Mouse (Mus musculus) limb, embryonic 12.5 days (tissue): ENCODE measurements around the gene Sbno1. TPM values are rescaled to one million over a fixed set of nuclear protein-coding genes. Genes with fewer than 3 reads are reported as not detected.
A peak's percentile ranks its signal among the peaks of the same experiment; 100 is the strongest.

Experiments used
- ATAC-seq: fragments of 200-750 bp; cut with Nextera tagmentation; 2 replicates; pipeline ENCODE4 v1.8.0; 2017; ENCODE audit warnings: low read depth, moderate TSS enrichment; ENCODE audit not compliant: insufficient number of reproducible peaks, insufficient read depth, low FRiP score, low TSS enrichment
- H3K27ac ChIP-seq: fragments of 300-500 bp; sonication (generic); 2 replicates; pipeline ENCODE4 v1.5.1; 2016; ENCODE audit warnings: mild to moderate bottlenecking, moderate library complexity
- H3K27me3 ChIP-seq: fragments of 300-500 bp; sonication (generic); 2 replicates; pipeline ENCODE4 v1.6.1; 2016; ENCODE audit warnings: mild to moderate bottlenecking, moderate library complexity
- H3K36me3 ChIP-seq: fragments of 300-500 bp; sonication (generic); 2 replicates; pipeline ENCODE4 v1.6.1; 2016; ENCODE audit warnings: mild to moderate bottlenecking, moderate library complexity
- H3K4me1 ChIP-seq: fragments of 300-500 bp; sonication (generic); replicated peaks from 2 replicates; pipeline ENCODE4 v1.6.1; 2016
- H3K4me2 ChIP-seq: fragments of 300-500 bp; sonication (generic); 2 replicates; pipeline ENCODE4 v1.6.1; 2016; ENCODE audit warnings: mild to moderate bottlenecking, moderate library complexity
- H3K4me3 ChIP-seq: fragments of 300-500 bp; sonication (generic); replicated peaks from 2 replicates; pipeline ENCODE4 v1.5.1; 2016; ENCODE audit warnings: mild to moderate bottlenecking
- H3K9ac ChIP-seq: fragments of 300-500 bp; sonication (generic); replicated peaks from 2 replicates; pipeline ENCODE4 v1.6.1; 2016; ENCODE audit warnings: mild to moderate bottlenecking, moderate library complexity
- H3K9me3 ChIP-seq: fragments of 300-500 bp; sonication (generic); 2 replicates; pipeline ENCODE4 v1.6.1; 2016; ENCODE audit warnings: mild to moderate bottlenecking, moderate library complexity
- WGBS: fragments of 180-500 bp; shearing (Covaris S2); methylation state at CpG from one replicate; pipeline ENCODE4 v1.1.7; 2016; 5-methylcytosine and 5-hydroxymethylcytosine counted together
- microRNA-seq: library from miRNA; unstranded; fragments of <30 nt; microRNA quantifications from one replicate; pipeline ENCODE4, GENCODE M21; 2017
- polyA plus RNA-seq: library from polyadenylated mRNA; unstranded; fragments of >200 nt; fragmentation: Nextera tagmentation; extraction: Ambion mirVana; gene quantifications from 2 replicates; pipeline ENCODE4 v1.2.1, GENCODE M21; 2016

Gene Sbno1
- polyA plus RNA-seq, 1 experiment from 2014 or later: 109 TPM

- WGBS: 90% methylated on average over 6 of the region's 6 CpGs
- no peak overlapping the region for H3K4me3 ChIP-seq
- ATAC-seq: no peak
- no peaks in the 10 kb centered on the region for H3K9me3 ChIP-seq
- H3K36me3 ChIP-seq: peaks cover 2% of the 10 kb centered on the region; the same call in 1 of the 2 replicates
- H3K4me2 ChIP-seq: no peak overlapping the region
- H3K27ac ChIP-seq: no peak overlapping the region
- H3K9ac ChIP-seq: no peak overlapping the region
- peaks cover 14% of the 10 kb centered on the region for H3K4me1 ChIP-seq
- no peaks in the 10 kb centered on the region for H3K27me3 ChIP-seq
These were observed 95.7 kb downstream of the Sbno1 start for GRCm38 (mm10) chr5:124330086-124330485.

DNA sequence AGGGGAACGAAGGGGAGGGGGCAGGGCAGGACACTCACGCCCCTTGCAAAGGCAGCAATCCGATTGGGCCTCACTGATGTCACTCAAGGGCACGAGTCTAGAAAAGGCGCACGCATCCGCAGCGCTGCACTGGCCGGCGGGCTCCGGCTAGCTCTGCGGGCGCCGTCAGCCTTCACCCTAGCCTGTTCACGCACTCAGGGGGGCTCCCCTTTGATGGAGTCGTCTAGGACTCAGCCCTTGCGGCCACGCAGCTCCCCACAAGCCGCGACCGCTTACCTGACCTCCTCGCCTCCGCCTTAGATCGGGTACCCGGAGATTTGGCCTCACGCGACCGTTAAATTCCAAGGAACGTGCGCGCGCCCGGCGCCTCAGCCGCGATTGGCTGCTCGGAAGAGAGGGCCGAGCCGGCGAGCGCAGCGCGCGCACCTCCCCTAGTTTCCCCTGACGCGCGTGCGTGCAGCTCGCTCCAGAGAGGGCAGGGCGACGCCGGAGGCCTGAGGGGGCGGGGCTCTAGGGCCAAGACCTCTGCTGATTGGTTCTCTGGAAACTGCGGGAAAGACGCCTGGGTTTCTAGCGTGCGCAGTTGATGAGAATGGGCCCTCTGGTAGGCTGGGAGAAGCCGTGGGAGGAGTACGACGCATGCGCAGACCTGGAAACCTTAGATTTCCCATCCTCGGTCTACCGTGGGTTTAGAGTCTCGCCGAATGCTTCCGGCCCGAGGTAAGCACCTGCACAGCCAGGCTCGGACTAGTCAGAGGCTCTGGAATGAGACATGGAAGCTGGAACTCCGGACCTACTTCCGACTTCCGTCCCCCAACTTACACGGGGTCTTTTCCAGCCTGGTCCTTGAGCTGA is 98.1 kb downstream of the Sbno1 start, which contains the start of the genes Mphosph9 and 2810006K23Rik:
Gene Mphosph9 (minus strand): TSS at position 463 of the 855 bp plus-strand sequence.
Gene 2810006K23Rik (plus strand): TSS at position 580 of the 855 bp plus-strand sequence.
- Histone ChIP-seq H3K9me3 (no peaks in the 10 kb centered on the region), H3K4me2 (peak within 1 kb of the TSS; percentile 74), H3K9ac (peak within 1 kb of the TSS; percentile 77), H3K4me1 (peaks cover 14% of the 10 kb centered on the region), H3K36me3 (peaks cover 16% of the 10 kb centered on the region), H3K27ac (peak within 1 kb of the TSS; percentile 97), H3K4me3 (peak within 1 kb of the TSS; percentile 69), H3K27me3 (no peaks in the 10 kb centered on the region)
- peak; percentile 98 for ATAC-seq
- WGBS: under 1% methylated on average over 72 of the region's 72 CpGs

DNA sequence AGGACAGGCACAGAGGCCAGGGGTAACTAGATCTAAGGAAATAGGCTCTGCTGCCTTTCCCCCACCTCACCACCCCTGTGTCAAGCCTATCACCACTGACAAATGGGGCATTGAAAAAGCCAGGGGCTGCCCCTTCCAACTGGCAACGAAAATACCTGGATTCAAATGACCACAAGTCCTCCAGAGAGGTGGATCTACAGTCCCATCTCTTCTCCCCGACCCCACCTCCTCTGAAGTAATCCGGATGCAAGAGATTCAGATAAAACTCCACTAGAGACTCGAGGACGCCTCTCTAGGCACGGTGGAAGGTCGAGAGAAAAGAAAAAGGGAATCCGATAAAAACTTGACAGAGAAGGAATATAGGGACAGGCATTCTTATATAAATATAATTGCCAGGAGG is 99.0 kb downstream of the Sbno1 start:
- Histone ChIP-seq H3K4me1 (peaks cover 14% of the 10 kb centered on the region), H3K36me3 (peaks cover 22% of the 10 kb centered on the region), H3K27me3 (no peaks in the 10 kb centered on the region), H3K4me2 (peak overlapping the region; percentile 70), H3K27ac (peak overlapping the region; percentile 97), H3K9ac (peak overlapping the region; percentile 77), H3K9me3 (no peaks in the 10 kb centered on the region), H3K4me3 (peak overlapping the region; percentile 69)
- ATAC-seq: no peak
- WGBS: 13% methylated on average over 8 of the region's 8 CpGs

Small RNA genes lying within 50 kb of the gene (microRNA-seq; reads per million reads assigned to microRNA genes)
- gene Gm27486: 0.70 reads per million

Other genes with a start within 250 kb of the Sbno1 start
- 3.1 and 3.6 TPM in 2 replicates for gene Pitpnm2, start 176.2 kb downstream of the Sbno1 start, polyA plus RNA-seq
- 18.8 and 19.7 TPM in 2 replicates for gene Mphosph9, start 98.0 kb downstream of the Sbno1 start, polyA plus RNA-seq
- gene 2810006K23Rik, start 97.9 kb downstream of the Sbno1 start, polyA plus RNA-seq: 15.8 and 17.2 TPM in 2 replicates
- 68.4 and 218 TPM in 2 replicates for gene Cdk2ap1, start 62.9 kb downstream of the Sbno1 start, polyA plus RNA-seq
- gene Kmt5a, start 13.9 kb upstream of the Sbno1 start, polyA plus RNA-seq: 49.8 and 60.6 TPM in 2 replicates
- gene Rilpl2, start 52.4 kb upstream of the Sbno1 start, polyA plus RNA-seq: 28.3 and 31.4 TPM in 2 replicates
- gene Snrnp35, start 57.1 kb upstream of the Sbno1 start, polyA plus RNA-seq: 27.0 and 30.5 TPM in 2 replicates
- 27.5 and 31.5 TPM in 2 replicates for gene Rilpl1, start 105.4 kb upstream of the Sbno1 start, polyA plus RNA-seq
- 484 and 497 TPM in 2 replicates for gene Tmed2, start 114.7 kb upstream of the Sbno1 start, polyA plus RNA-seq
- gene Ddx55, start 126.9 kb upstream of the Sbno1 start, polyA plus RNA-seq: 18.5 and 19.9 TPM in 2 replicates
- gene Eif2b1, start 153.1 kb upstream of the Sbno1 start, polyA plus RNA-seq: 71.2 and 74.7 TPM in 2 replicates
- gene Gtf2h3, start 153.1 kb upstream of the Sbno1 start, polyA plus RNA-seq: 86.6 and 90.0 TPM in 2 replicates
- gene Atp6v0a2, start 202.6 kb upstream of the Sbno1 start, polyA plus RNA-seq: 50.0 and 51.2 TPM in 2 replicates